Mouse (Mus musculus): ENCODE measurements around the gene Serpina6.

Serpina6 gene

DNA sequence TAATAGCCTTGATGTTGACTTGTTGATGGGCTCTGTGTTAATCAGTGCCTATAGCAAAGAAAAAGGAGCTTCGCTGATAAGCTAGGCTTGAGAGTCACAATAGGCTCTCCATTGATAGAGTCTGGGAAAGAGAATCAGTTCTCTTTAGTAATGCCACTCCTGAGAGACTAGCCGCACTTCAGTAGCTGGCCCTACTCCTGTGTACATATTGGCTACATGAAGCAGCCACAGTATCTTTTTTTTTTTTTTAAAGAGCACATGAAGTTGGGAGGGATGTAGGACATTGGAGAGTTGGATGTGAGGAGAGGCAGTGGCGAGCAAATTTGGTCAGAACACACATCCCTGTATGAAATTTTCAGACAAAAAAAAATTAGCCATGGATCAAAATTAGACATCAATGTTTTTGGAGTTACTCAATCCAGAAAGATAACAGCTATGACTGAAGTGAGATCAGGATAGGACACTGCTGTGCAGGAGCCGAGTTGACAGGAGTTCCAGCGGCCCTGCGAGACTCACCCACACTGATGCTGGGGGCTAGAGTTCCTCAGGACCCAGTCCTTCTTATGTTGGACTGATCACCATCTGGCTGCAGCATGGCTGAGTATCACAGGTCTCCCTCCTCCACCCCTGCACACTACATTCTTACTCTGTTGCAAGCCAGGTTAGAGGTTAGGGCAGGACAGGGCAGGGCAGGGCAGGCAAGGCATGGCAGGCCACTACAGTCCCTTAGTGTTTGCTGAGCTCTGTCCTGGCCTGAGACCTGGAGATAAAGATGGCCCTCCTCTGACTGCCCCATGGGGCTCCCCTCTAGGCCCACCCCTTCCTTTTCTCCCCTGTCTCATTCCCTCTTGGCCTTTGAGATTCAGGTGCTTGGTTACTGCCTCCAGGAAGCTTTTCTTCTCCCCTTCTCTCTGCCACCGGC, 1.6 kb downstream of the Serpina6 start:
- DNase-seq: no peak

GRCm38 (mm10) chr12:103653836-103654235, 3.2 kb downstream of the Serpina6 start:
- DNase-seq: no peak

DNA sequence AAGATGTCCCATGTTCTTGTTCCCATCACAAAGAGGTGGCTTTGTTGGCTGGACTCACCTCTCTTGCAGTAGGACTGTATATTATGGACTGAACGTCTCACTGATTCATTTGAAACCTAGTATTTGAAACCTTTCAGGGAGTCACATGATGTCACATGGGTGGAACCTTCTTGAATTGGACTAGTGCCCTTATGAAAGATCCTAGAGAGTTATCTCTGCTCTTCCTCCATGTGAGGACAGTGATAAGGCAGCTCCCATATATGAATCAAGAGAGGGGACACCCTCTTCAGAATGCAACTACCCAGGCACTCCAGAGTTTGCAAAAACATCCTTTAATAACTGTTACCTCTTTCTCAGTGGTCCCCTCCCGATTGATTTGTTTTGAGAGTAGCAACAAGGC, 10.7 kb downstream of the Serpina6 start:
- DNase-seq: no peak

GRCm38 (mm10) chr12:103644601-103645000, 12.4 kb downstream of the Serpina6 start:
- DNase-seq: no peak

- DNase-seq: no peak
These were observed 13.2 kb downstream of the Serpina6 start for GRCm38 (mm10) chr12:103643818-103644217.

- peak; percentile 63 for DNase-seq
These were observed 13.7 kb downstream of the Serpina6 start for GRCm38 (mm10) chr12:103643336-103643735.

DNA sequence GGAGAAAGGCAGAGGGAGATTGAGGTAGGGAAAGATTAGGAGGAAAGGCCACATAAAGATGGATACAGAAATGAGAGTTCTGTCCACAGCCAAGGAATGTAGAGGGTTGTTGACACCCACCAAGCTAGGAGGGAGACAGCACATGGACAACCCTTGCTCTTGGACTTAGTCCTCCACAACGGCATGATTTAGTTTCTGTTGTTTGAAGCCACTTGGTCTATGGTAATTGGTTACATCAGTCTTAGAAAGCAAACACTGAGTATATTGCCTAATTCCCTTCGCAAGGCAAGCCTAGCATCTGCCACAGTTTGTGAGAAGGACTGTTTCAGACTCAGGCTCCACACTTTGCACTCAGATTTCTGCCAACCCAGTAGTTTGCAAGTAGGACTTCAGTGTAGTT, 21.2 kb downstream of the Serpina6 start:
- no peak for DNase-seq

DNA sequence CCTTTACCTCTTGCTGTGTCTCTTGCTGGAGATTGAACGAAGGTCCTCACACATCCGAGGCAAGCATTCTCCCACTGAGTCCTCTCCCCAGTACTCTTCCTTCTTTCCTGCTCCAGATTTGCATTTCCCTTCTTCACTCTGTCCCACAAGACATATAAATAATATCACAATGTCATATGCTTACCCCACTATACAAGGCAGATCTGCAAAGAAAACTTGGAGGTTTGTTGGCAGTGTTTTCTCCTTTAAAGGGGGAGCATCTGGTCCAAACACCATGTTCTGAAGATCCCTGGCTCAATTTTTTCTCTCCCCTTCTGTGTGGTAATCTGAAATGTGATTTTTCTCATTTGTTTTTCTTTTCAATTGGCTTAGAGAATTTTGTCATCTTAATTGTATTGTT, 22.6 kb downstream of the Serpina6 start:
- no peak for DNase-seq

DNA sequence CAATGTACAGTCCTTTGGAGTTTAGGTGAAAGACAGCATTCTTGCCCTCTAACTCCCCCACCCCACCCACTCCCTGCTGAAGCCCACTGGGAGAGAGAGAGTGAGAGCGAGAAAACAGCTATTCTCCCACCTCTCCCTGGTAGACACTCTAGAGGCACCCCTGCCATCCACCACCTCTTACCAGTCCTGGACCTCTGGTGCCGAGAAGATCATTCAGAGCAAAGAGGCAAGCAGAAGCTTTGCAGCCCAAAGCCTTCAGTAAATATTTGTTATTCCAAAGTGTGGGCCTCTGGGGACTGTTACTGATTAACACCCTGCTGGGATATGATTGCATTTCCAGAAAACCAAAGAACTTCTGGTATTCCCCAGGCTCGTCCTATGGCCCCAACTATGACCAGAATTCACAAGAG, 25.8 kb downstream of the Serpina6 start, which contains the start of gene Serpina10:
TSS of gene Serpina10 (minus strand) at position 242 of the 410 bp plus-strand sequence.
- no peak for DNase-seq

DNA sequence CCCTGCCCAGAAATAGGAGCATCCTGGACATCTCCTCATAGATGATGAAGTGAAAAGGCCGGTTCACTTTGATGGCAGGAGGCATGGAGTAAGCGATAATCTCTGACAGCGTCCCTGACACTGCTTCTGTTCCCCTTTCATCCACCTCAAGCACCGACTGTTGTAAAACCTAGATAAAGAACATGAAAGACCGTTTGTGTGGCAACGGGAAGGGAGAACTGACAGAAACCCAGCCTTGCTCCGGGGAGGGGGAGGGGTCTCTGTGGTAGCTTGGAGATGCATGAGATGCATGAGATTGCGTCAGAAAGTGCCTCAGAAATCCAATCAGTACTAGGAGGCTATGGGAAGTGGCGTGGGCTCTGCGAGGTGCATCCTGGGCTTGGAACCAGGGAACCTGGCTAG, 40.2 kb downstream of the Serpina6 start:
- no peak for DNase-seq

- no peak for DNase-seq
These were observed 41.3 kb downstream of the Serpina6 start for GRCm38 (mm10) chr12:103615734-103616133.

DNA sequence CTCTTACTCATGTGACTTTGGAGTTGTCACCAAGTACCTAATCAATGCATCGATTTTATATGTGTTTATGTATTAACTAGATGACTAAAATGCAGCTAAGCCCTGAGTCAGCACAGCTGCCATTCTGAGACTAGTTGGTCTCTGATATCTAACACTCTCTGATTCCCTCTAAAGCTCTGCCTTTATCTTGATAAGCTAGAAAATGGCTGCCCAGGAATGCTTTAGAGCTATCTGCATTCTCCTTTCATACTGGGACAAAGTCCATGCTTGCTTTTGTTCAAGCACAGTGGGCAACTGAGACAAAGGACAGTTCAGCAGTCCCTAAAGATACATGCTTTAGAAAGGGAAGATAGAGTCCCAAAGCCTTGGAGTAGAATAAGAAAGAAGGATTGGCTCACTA, 41.9 kb downstream of the Serpina6 start:
- no peak for DNase-seq

DNA sequence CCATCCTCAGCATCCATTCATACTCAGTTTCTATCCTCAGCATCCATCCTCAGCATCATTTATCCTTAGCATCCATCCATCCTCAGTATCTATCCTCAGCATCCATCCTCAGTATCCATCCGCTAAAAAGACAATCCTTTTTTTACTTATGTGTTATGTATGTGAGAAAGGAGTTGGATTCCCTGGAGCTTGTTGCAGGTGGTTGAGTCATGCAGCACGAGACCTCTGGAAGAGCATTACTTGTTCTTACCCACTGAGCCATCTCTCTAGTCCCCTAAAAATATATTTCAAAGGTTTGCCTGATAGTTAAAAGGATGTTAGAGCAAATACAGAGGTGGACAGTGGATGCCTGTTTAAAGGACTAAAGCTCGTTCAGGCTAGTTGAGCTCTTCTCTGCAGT, 55.2 kb downstream of the Serpina6 start:
- DNase-seq: no peak

GRCm38 (mm10) chr12:103600364-103600763, 56.6 kb downstream of the Serpina6 start:
- DNase-seq: no peak

DNA sequence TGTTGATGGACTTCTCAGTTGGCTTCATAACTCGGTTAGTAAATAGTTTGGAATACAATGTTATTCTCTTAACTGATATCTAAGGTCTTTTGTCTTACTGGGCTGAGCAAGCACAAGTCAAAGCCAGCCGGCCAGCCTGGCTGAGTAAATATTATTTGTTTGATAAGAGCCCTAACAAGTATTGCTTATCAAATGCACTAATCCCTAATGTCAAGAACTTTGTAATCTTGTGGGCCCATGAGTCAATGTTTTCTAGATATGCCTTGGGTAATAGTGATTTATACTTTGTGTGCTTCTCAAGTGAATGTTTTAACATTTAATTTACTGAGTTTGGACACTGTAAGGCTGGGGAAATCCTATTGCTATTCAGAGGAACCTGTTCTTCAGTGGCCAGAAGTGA, 58.6 kb downstream of the Serpina6 start:
- DNase-seq: no peak
